Mouse (Mus musculus): ENCODE results near the gene Baz2a. TPM values are rescaled to one million over a fixed set of nuclear protein-coding genes. Genes with fewer than 3 reads are reported as not detected.
A peak's percentile ranks its signal among the peaks of the same experiment; 100 is the strongest.
"Not testable (repeated sequence)": the region's sequence is repeated elsewhere in the genome, so short reads cannot be mapped to it uniquely, and the experiment has no call there.

Baz2a gene
- polyA plus RNA-seq, 1 experiment, result 100 TPM

DNA sequence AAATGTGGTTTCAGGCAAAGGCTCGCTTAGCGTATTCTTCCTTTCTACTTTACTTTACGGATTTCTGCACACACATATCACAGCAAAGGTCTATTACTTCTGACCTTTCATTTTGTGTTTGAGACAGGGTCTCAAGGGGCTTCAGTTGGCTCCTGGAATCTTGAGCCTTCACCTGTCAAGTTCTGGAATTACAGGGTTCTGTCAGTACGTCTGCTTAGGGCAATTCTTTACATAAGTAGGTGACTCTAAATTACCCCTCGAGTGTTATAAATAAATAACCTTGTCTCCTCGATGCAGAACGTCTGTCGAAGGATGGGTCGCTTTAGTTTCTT lies 8.9 kb upstream of the Baz2a start:
- peak overlapping the region; percentile 95 for H3K27ac ChIP-seq (ENCODE audit: control insufficient read depth, insufficient read depth, low read depth, low read length)
- no peaks in the 10 kb centered on the region; the same call in none of the 2 replicates for H3K4me1 ChIP-seq (ENCODE audit: control insufficient read depth, insufficient read depth, low read length)
- peak overlapping the region; percentile 98 for H3K4me3 ChIP-seq (ENCODE audit: control insufficient read depth, low read depth, low read length)
- no peaks in the 10 kb centered on the region for H3K27me3 ChIP-seq (ENCODE audit: control insufficient read depth, insufficient read depth, low read length)
- H3K36me3 ChIP-seq (ENCODE audit: control insufficient read depth, insufficient read depth, low read length), result peaks cover 7% of the 10 kb centered on the region
- TF ChIP-seq POLR2A (IDR thresholded peaks at IDR 0.05; ENCODE audit: control insufficient read depth, low read depth, low read length) (no peak), CTCF (IDR thresholded peaks at IDR 0.05; ENCODE audit: control insufficient read depth, insufficient read depth, insufficient replicate concordance, low read depth, low read length) (no peak)

DNA sequence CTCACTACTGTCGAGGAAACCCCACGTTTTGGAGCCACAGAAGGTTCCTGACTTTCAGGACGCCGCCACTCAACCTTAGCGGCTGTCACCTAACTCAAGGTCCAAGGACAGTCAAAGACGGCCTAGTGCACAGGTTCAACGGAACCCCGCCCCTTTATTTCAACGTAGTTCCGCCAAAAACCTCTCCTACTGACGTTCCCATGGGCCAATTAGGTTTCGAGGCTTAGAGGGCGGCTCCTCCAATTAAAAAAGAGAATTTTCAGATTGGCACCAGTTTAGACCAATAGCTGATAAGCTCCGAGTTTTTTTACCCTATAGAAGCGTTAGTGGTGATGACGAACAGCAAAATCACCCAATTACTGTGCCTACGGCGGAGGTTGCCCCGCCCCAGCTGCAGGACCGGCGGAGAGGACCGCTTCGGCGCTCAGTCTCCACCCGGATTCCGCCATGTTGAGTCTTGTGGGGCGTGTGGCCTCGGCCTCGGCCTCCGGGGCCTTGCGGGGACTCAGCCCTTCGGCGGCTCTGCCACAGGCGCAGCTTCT lies 8.4 kb upstream of the Baz2a start, which contains the start of gene Atp5b:
Atp5b (plus strand) TSS at position 394 of the 542 bp plus-strand sequence.
- peak; percentile 91 for TF ChIP-seq POLR2A (IDR thresholded peaks at IDR 0.05; ENCODE audit: control insufficient read depth, low read depth, low read length)
- TF ChIP-seq CTCF (IDR thresholded peaks at IDR 0.05; ENCODE audit: control insufficient read depth, insufficient read depth, insufficient replicate concordance, low read depth, low read length), result no peak
- no peaks in the 10 kb centered on the region; the same call in none of the 2 replicates for H3K4me1 ChIP-seq (ENCODE audit: control insufficient read depth, insufficient read depth, low read length)
- H3K27me3 ChIP-seq (ENCODE audit: control insufficient read depth, insufficient read depth, low read length), result no peaks in the 10 kb centered on the region
- H3K36me3 ChIP-seq (ENCODE audit: control insufficient read depth, insufficient read depth, low read length), result peaks cover 7% of the 10 kb centered on the region
- peak within 1 kb of the TSS; percentile 95 for H3K27ac ChIP-seq (ENCODE audit: control insufficient read depth, insufficient read depth, low read depth, low read length)
- H3K4me3 ChIP-seq (ENCODE audit: control insufficient read depth, low read depth, low read length), result peak within 1 kb of the TSS; percentile 98

DNA sequence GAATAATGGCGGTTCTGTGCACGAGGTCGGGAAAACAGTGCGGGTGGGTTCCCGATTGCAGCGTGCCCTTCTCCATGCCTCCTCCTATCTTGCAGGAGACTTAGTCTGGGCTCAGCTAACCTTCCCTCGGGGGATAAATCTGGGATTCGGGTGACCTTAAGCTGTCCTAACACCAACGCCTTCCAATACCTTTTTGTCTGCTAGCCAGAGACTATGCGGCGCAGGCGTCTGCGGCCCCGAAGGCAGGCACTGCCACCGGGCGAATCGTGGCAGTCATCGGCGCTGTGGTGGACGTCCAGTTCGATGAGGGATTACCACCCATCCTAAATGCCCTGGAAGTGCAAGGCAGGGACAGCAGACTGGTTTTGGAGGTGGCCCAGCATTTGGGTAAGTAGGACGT lies 7.7 kb upstream of the Baz2a start:
- peak overlapping the region; percentile 89 for H3K4me3 ChIP-seq (ENCODE audit: control insufficient read depth, low read depth, low read length)
- no peaks in the 10 kb centered on the region for H3K27me3 ChIP-seq (ENCODE audit: control insufficient read depth, insufficient read depth, low read length)
- TF ChIP-seq POLR2A (IDR thresholded peaks at IDR 0.05; ENCODE audit: control insufficient read depth, low read depth, low read length), result no peak; the same call in 1 of the 2 replicates
- TF ChIP-seq CTCF (IDR thresholded peaks at IDR 0.05; ENCODE audit: control insufficient read depth, insufficient read depth, insufficient replicate concordance, low read depth, low read length), result no peak
- H3K36me3 ChIP-seq (ENCODE audit: control insufficient read depth, insufficient read depth, low read length), result peaks cover 7% of the 10 kb centered on the region
- H3K27ac ChIP-seq (ENCODE audit: control insufficient read depth, insufficient read depth, low read depth, low read length), result peak overlapping the region; percentile 82
- H3K4me1 ChIP-seq (ENCODE audit: control insufficient read depth, insufficient read depth, low read length), result no peaks in the 10 kb centered on the region; the same call in none of the 2 replicates

DNA sequence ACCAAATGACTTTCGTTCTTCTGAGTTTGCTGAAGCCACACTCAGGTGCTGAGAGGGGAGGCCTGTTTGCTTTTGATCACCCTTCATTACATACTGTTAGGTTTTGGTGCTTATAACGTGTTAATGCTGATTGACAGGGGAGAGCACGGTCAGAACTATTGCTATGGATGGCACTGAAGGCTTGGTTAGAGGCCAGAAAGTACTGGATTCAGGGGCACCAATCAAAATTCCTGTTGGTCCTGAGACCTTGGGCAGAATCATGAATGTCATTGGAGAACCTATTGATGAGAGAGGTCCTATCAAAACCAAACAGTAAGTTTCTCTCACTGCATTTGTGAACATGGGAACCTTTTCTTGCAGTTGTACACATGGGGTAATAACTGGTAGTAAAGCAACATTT lies 7.2 kb upstream of the Baz2a start:
- H3K36me3 ChIP-seq (ENCODE audit: control insufficient read depth, insufficient read depth, low read length), result peaks cover 8% of the 10 kb centered on the region
- peak overlapping the region; percentile 82; the same call in 1 of the 2 replicates for H3K27ac ChIP-seq (ENCODE audit: control insufficient read depth, insufficient read depth, low read depth, low read length)
- TF ChIP-seq CTCF (IDR thresholded peaks at IDR 0.05; ENCODE audit: control insufficient read depth, insufficient read depth, insufficient replicate concordance, low read depth, low read length), result no peak
- no peak for TF ChIP-seq POLR2A (IDR thresholded peaks at IDR 0.05; ENCODE audit: control insufficient read depth, low read depth, low read length)
- H3K4me3 ChIP-seq (ENCODE audit: control insufficient read depth, low read depth, low read length), result peak overlapping the region; percentile 89
- no peaks in the 10 kb centered on the region for H3K27me3 ChIP-seq (ENCODE audit: control insufficient read depth, insufficient read depth, low read length)
- H3K4me1 ChIP-seq (ENCODE audit: control insufficient read depth, insufficient read depth, low read length), result no peaks in the 10 kb centered on the region; the same call in none of the 2 replicates

DNA sequence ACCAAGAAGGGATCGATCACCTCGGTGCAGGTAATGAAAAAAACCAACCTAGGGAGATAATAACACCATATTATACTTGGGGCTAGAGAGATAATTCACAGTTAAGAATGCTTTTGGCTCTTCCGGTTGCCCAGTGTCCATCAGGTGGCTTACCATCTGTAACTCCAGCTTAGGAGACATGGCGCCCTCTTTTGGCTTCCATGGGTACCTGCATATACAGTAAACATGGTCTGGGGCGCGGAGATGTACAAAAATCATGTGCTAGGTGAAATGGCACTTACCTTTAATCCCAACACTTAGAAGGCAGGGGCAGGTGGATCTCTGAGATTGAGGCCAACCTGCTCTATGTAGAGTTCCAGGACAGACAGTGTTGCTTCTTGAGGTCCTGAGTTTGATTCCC lies 5.0 kb upstream of the Baz2a start:
- TF ChIP-seq POLR2A (IDR thresholded peaks at IDR 0.05; ENCODE audit: control insufficient read depth, low read depth, low read length), result no peak
- TF ChIP-seq CTCF (IDR thresholded peaks at IDR 0.05; ENCODE audit: control insufficient read depth, insufficient read depth, insufficient replicate concordance, low read depth, low read length), result no peak
- Histone ChIP-seq H3K27ac (ENCODE audit: control insufficient read depth, insufficient read depth, low read depth, low read length) (no peak overlapping the region; the same call in 1 of the 2 replicates), H3K36me3 (ENCODE audit: control insufficient read depth, insufficient read depth, low read length) (peaks cover 8% of the 10 kb centered on the region), H3K4me3 (ENCODE audit: control insufficient read depth, low read depth, low read length) (no peak overlapping the region), H3K27me3 (ENCODE audit: control insufficient read depth, insufficient read depth, low read length) (no peaks in the 10 kb centered on the region), H3K4me1 (ENCODE audit: control insufficient read depth, insufficient read depth, low read length) (peaks cover 3% of the 10 kb centered on the region)

DNA sequence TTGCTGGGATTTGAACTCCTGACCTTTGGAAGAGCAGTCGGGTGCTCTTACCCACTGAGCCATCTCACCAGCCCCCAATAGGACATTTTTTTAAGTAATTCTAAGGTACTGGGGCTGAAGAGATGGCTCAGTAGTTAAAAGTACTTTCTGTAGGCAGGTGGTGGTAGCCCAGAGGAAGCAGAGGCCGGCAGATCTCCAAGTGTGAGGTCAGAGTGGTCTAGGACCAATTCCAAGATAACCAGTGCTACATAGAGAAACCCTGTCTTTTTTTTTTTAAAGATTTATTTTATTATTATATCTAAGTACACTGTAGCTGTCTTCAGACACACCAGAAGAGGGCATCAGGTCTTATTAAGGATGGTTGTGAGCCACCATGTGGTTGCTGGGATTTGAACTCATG lies 4.2 kb upstream of the Baz2a start:
- H3K36me3 ChIP-seq (ENCODE audit: control insufficient read depth, insufficient read depth, low read length); H3K27me3 ChIP-seq (ENCODE audit: control insufficient read depth, insufficient read depth, low read length); H3K4me3 ChIP-seq (ENCODE audit: control insufficient read depth, low read depth, low read length); H3K4me1 ChIP-seq (ENCODE audit: control insufficient read depth, insufficient read depth, low read length); H3K27ac ChIP-seq (ENCODE audit: control insufficient read depth, insufficient read depth, low read depth, low read length): not testable (repeated sequence)

DNA sequence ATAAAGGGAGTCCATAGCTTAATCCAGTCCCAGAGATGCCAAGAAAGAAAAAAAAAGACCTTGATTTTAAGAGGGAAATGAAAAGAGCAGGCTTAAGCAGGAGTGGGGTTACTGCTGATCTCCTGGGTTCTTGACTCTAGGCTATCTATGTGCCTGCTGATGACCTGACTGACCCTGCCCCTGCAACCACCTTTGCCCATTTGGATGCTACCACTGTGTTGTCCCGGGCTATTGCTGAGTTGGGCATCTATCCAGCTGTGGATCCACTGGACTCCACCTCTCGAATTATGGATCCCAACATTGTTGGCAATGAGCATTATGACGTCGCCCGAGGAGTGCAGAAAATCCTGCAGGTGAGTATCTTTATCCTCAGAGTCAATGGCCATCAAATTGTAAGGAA lies 3.2 kb upstream of the Baz2a start:
- no peak for TF ChIP-seq CTCF (IDR thresholded peaks at IDR 0.05; ENCODE audit: control insufficient read depth, insufficient read depth, insufficient replicate concordance, low read depth, low read length)
- no peak for TF ChIP-seq POLR2A (IDR thresholded peaks at IDR 0.05; ENCODE audit: control insufficient read depth, low read depth, low read length)
- Histone ChIP-seq H3K36me3 (ENCODE audit: control insufficient read depth, insufficient read depth, low read length) (peaks cover 8% of the 10 kb centered on the region), H3K27me3 (ENCODE audit: control insufficient read depth, insufficient read depth, low read length) (no peaks in the 10 kb centered on the region)

DNA sequence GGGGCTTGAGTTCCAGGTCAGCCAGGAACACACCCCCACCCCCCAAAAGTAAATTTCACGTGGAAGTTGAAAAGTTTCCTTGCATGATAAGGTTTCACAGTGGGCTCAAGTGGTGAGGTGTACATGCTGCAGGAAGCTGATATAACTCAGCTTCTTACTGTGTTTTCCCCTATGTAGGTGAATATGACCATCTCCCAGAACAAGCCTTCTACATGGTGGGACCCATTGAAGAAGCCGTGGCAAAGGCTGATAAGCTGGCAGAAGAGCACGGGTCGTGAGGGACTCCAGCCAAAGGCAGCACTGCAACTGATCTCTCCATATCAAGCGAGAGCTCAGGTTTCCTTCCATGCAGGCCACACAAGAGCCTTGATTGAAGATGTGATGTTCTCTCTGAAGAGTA lies 1.5 kb upstream of the Baz2a start:
- H3K4me1 ChIP-seq (ENCODE audit: control insufficient read depth, insufficient read depth, low read length), result peaks cover 14% of the 10 kb centered on the region
- TF ChIP-seq CTCF (IDR thresholded peaks at IDR 0.05; ENCODE audit: control insufficient read depth, insufficient read depth, insufficient replicate concordance, low read depth, low read length) (no peak), POLR2A (IDR thresholded peaks at IDR 0.05; ENCODE audit: control insufficient read depth, low read depth, low read length) (no peak)
- H3K36me3 ChIP-seq (ENCODE audit: control insufficient read depth, insufficient read depth, low read length), result peaks cover 8% of the 10 kb centered on the region
- H3K27me3 ChIP-seq (ENCODE audit: control insufficient read depth, insufficient read depth, low read length), result no peaks in the 10 kb centered on the region
- peak overlapping the region; percentile 85 for H3K4me3 ChIP-seq (ENCODE audit: control insufficient read depth, low read depth, low read length)
- H3K27ac ChIP-seq (ENCODE audit: control insufficient read depth, insufficient read depth, low read depth, low read length), result peak overlapping the region; percentile 41; the same call in 1 of the 2 replicates

More for the DNA sequence above, 3.2 kb upstream of the Baz2a start:
- H3K27ac ChIP-seq (ENCODE audit: control insufficient read depth, insufficient read depth, low read depth, low read length), result peak overlapping the region; percentile 2; the same call in 1 of the 2 replicates
- H3K4me1 ChIP-seq (ENCODE audit: control insufficient read depth, insufficient read depth, low read length), result peaks cover 6% of the 10 kb centered on the region
- H3K4me3 ChIP-seq (ENCODE audit: control insufficient read depth, low read depth, low read length), result peak overlapping the region; percentile 58
